Mouse (Mus musculus): Measurements from ENCODE around the gene Kcnk5.

The Kcnk5 gene

GRCm38 (mm10) chr14:20113964-20114363 lies 67.6 kb downstream of the Kcnk5 start:
- peak; percentile 90 for DNase-seq (ENCODE audit: low spot score)

GRCm38 (mm10) chr14:20113189-20113961 lies 68.2 kb downstream of the Kcnk5 start:
- no peak for DNase-seq (ENCODE audit: low spot score)

GRCm38 (mm10) chr14:20112218-20112617 lies 69.4 kb downstream of the Kcnk5 start:
- no peak for DNase-seq (ENCODE audit: low spot score)

DNA sequence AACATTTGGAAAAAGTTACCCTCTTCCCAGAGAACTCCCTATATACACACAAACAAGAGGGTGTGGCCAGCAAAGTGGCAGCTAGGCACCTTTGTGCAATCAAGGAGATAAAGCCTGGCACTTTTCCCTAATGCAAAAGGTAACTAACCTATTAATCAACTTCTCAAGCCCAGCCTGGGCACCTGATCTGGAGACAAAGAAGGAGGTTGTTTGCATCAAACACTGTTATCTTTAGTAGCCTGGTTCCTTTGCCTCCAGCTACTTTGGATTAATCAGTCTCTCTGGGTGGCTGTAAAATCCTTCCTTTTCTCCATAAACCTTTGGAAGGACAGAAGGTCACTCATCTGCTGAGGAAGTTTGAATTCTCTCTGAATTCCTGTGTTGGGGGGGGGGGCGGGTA lies 70.7 kb downstream of the Kcnk5 start:
- DNase-seq (ENCODE audit: low spot score): no peak

DNA sequence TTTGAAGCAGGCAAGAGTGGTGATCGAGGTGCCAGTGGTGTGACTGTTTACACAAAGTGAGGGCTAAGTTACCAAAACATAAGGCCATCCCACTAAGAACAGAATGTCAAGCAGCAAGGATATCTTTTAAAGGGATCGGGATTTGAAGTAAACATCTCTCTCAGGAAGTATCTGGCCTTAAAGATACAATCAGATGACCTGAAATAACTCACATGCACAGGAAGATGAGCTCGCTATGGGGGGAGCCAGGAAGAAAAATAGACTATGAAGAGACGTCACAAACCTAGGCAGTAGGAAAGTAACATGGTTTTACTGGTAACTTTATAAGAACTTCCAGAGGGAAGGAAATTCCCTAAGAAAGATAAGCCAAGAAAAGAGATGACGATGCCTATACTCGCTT lies 75.3 kb downstream of the Kcnk5 start:
- no peak for DNase-seq (ENCODE audit: low spot score)

GRCm38 (mm10) chr14:20103207-20103606 lies 78.4 kb downstream of the Kcnk5 start:
- DNase-seq (ENCODE audit: low spot score): no peak

GRCm38 (mm10) chr14:20098061-20098460 lies 83.5 kb downstream of the Kcnk5 start:
- DNase-seq (ENCODE audit: low spot score): no peak

DNA sequence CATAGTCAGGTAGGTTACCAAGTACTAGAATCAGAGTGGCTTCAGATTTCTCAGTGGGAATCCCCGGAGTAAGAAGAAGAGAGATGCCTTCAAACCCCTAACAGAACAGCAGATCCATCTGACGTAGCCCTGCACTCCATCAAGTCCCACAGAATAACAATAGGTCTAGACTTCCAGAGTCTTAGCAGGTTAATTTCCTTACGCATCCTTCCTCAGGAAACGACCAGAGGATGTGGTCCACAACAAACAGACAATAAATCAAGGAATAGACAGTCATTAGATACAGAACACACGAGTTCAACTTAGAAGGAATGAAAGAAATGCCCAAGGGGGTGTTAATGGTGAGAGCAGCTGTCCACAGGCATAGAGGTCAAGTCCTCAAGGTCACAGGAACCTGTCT lies 86.7 kb downstream of the Kcnk5 start:
- no peak for DNase-seq (ENCODE audit: low spot score)

- peak; percentile 30 for DNase-seq (ENCODE audit: low spot score)
Observed at GRCm38 (mm10) chr14:20093493-20093892, 88.1 kb downstream of the Kcnk5 start.

All from urinary bladder, postnatal 25 days (tissue).